Mouse (Mus musculus): Measurements from ENCODE around the gene Acot8. TPM values are rescaled to one million over a fixed set of nuclear protein-coding genes. Genes with fewer than 3 reads are reported as not detected.
"Not testable (repeated sequence)": the region's sequence is repeated elsewhere in the genome, so short reads cannot be mapped to it uniquely, and the experiment has no call there.

The Acot8 gene
- polyA plus RNA-seq, 1 experiment: 63.0 TPM

DNA sequence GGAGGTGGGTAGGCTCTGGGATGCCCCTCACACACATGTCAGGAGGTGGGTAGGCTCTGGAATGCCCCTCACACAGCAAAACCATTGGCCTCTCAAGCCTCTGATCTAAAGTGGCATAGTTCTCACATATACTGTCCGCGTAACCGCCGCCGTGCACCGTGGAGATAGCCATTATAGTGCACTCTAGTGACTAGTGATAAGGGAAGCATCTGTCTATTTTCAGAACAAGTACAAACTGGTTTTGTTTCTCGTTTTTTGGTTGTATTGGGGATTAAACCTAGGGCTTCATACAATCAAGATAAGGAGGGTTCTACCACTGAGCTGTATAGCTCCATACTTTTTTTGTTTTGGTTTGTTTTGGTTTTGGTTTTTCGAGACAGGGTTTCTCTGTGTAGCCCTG lies 11.1 kb upstream of the Acot8 start:
- no peak for DNase-seq (ENCODE audit: low read depth, low spot score)
- 90% methylated on average over 8 of the region's 8 CpGs for WGBS

GRCm38 (mm10) chr2:164815348-164815747 lies 10.7 kb upstream of the Acot8 start:
- WGBS: 62% methylated on average over 5 of the region's 5 CpGs
- DNase-seq (ENCODE audit: low read depth, low spot score): no peak

GRCm38 (mm10) chr2:164813557-164813956 lies 8.9 kb upstream of the Acot8 start:
- 26% methylated on average over 2 of the region's 2 CpGs for WGBS
- no peak for DNase-seq (ENCODE audit: low read depth, low spot score)

GRCm38 (mm10) chr2:164806614-164807013 lies 1.9 kb upstream of the Acot8 start:
- DNase-seq (ENCODE audit: low read depth, low spot score): no peak
- WGBS: 32% methylated on average over 7 of the region's 7 CpGs

DNA sequence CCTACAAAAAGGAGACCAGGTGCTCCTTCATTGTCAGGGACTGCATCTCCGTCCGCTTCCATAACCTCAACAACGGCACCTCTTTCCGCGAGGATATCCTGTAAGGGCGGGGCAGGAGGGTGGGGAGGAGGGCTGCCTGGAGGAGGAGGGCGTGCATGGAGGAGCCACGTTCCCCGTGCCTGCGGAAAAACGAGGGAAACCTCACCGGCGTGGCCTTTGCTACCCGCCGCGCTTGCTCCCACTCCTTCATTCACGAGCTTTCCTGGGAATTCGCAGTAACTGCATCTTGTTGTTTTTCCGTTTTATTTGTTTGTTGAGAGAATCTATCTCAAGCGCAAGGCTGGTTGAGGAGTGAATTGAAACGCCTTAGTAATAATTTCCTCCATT lies 643 bp upstream of the Acot8 start:
- WGBS: under 1% methylated on average over 21 of the region's 21 CpGs
- DNase-seq (ENCODE audit: low read depth, low spot score): no peak

DNA sequence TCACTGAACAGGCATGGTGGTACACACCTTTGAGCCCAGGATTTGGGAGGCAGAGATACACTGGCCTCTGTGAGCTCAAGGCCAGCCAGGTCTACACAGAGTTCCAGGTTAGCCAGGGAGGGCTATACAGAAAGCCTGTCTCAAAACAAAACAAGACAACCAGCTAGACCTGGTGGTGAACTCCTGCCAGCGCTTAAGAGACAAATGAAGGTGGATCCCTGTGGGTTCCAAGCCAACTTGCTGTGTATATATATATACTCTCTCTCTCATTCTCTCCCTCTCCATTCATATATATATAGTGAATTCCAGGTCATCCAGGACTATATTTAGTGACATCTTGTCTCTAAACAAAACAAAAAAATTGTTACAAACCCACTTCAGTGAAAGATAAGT lies 765 bp downstream of the Acot8 start:
- DNase-seq (ENCODE audit: low read depth, low spot score): no peak
- WGBS: 28% methylated on average over 1 of the region's 1 CpGs

DNA sequence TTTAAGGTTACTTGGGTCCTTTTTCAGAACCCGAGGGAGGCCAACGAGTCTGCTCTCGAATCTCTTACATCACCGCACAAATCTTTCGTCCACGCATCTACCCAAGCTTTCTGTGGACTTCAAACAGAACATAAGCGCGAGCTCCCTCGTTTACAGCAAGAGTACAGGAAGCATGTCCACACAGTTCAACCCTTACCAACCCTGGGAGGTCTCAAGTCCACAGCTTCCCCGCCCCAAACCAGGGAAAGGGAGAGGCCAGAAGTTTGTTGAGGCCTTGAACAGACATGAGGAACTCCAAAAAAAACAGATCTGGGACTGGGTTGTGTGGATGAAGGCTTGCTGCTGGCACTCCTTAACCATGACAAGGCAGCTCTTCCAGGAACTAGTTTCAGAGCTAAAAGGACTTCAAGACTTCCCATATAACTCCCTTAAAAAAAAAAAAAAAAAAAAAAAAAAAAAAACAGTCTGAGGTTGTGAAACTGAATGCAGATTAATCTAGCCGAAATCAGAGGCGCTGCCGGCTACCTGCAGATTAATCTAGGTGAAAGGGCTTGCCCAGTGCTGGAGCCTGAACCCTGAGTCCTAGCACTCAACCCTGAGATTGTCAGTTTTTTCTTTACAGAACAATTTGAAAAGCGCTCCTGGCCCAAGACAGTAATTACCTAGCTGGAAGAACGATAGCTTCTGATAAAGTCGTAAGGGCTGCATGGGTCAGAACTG lies 1.3 kb downstream of the Acot8 start:
- DNase-seq (ENCODE audit: low read depth, low spot score): no peak
- 38% methylated on average over 16 of the region's 16 CpGs for WGBS

DNA sequence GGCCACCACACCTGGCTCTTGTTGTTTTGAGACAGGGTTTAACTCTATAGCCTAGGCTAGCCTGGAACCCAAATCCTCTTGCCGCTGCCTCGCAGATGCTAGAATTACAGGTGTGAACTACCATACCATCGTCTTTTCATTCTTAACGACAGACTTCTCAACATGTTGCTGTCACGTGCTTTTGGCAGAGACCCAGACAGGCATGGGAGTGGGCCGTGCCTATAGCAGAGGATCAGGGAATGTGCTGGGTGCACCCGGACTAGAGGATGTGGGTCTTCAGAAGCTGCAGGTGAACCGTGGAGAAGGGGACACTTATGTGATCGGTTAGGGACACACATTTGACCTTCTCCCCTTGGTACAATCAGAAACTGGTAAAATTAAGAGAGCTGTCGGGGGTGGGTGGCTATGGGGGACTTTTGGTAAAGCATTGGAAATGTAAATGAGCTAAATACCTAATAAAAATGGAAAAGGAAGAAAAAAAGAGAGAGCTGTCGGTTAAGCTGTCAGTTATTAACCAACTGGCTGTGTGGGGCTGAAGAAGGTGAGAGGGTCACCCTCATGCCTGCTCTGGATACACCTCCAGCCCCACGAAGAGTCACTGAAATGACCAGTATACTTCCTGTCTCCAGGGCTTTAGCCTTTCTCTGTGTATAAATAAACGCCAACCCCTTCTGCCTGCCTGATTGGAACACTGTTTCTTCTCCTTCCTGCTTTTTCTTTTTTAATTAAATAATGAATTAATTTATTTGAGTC lies 4.3 kb downstream of the Acot8 start:
- no peak for DNase-seq (ENCODE audit: low read depth, low spot score)
- 82% methylated on average over 13 of the region's 13 CpGs for WGBS

DNA sequence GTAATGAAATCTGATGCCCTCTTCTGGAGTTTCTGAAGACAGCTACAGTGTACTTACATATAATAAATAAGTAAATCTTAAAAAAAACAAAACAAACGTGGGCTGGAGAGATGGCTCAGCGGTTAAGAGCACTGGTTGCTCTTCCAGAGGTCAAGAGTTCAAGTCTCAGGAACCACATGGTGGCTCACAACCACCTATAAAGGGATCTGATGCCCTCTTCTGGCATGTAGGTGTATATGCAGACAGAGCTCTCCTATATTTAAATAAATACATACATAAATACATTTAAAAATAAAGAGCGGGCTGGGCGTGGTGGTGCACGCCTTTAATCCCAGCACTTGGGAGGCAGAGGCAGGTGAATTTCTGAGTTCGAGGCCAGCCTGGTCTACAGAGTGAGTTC lies 6.1 kb downstream of the Acot8 start:
- not testable (repeated sequence) for DNase-seq (ENCODE audit: low read depth, low spot score)
- WGBS: 57% methylated on average over 6 of the region's 6 CpGs

- no peak for DNase-seq (ENCODE audit: low read depth, low spot score)
- WGBS: 68% methylated on average over 4 of the region's 4 CpGs
These were observed 8.8 kb downstream of the Acot8 start for GRCm38 (mm10) chr2:164795868-164796267.

- 16% methylated on average over 5 of the region's 5 CpGs for WGBS
These were observed 10.4 kb downstream of the Acot8 start for GRCm38 (mm10) chr2:164794293-164794692.

GRCm38 (mm10) chr2:164793772-164794171 lies 10.9 kb downstream of the Acot8 start:
- 92% methylated on average over 2 of the region's 2 CpGs for WGBS
- DNase-seq (ENCODE audit: low read depth, low spot score): no peak

More at GRCm38 (mm10) chr2:164794293-164794692, 10.4 kb downstream of the Acot8 start:
- no peak for DNase-seq (ENCODE audit: low read depth, low spot score)

DNA sequence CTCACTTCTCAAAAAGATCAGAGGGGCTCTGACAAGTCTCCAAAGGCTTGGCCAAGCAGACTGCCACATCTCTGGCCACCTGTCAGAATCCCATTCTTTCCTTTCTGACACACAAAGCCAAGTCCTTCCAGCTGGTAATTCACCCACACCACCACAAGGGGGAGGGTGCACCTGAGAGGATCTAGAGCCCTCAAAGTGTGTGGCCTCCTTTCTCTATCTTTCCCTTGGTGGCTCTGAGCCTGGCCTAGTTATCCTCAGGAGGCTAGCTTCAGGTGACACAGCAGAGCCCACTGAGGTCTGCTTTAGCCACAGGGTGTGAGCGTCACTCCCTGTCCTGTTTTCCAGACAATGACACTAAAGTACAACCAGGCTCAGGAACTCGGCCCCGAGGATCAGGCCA lies 11.4 kb downstream of the Acot8 start:
- no peak for DNase-seq (ENCODE audit: low read depth, low spot score)
- 77% methylated on average over 3 of the region's 3 CpGs for WGBS

GRCm38 (mm10) chr2:164792400-164793190 lies 12.1 kb downstream of the Acot8 start:
- WGBS: 89% methylated on average over 12 of the region's 12 CpGs
- no peak for DNase-seq (ENCODE audit: low read depth, low spot score)

DNA sequence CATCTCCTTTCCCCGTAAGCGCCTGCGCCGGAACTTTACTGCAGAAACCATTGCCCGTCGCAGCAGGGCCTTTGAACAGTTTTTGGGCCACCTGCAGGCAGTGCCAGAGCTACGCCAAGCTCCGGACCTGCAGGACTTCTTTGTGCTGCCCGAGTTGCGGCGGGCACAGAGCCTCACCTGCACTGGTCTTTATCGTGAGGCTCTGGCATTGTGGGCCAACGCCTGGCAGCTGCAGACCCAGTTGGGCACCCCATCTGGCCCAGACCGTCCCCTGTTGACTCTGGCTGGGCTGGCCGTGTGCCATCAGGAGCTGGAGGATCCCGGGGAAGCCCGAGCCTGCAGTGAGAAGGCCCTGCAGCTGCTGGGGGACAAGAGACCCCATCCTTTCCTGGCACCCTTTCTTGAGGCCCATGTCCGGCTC lies 12.8 kb downstream of the Acot8 start:
- no peak for DNase-seq (ENCODE audit: low read depth, low spot score)
- WGBS: 86% methylated on average over 18 of the region's 18 CpGs

- WGBS: 58% methylated on average over 4 of the region's 4 CpGs
- DNase-seq (ENCODE audit: low read depth, low spot score): no peak
These were observed 14.2 kb downstream of the Acot8 start for GRCm38 (mm10) chr2:164790451-164790850.

DNA sequence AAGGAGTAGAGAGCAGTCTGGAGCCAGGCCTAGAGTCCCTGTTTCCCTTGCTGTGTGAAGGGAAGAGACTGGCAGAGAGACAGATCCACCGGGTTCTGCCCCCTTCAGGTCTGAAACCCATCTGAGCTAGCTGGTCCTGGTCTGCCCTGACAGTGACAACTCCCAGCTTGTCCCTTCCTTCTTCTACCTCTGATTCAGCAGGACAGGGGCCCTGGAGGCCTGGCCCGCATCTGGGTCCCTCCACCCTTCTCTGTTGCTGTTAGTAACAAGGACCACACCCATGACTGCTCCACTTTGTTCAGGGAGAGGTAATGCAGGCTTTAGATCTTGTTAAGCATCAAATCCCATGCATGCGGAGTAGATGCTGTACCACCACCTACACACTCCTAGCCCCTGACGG lies 16.3 kb downstream of the Acot8 start:
- WGBS: 66% methylated on average over 4 of the region's 4 CpGs
- DNase-seq (ENCODE audit: low read depth, low spot score): no peak

DNA sequence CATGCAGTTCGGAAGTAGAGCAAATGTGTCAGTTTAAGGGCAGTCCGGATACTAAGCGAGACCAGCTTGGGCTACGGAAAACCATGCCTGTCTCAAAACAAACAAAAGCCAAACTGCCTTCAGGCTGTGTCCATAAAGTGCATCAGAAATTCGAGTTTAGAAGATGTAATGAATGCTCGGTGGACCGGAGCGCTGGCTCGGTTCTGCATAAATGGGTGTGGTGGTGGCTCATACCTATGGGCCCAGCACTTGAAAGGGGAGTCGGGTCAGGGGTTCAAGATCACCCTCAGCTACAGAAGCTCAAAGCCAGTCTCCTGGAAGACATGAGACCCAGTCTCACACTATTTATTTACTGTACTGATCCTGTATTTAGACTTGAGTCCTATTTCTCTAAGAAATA lies 16.9 kb downstream of the Acot8 start:
- DNase-seq (ENCODE audit: low read depth, low spot score): no peak
- WGBS: 65% methylated on average over 10 of the region's 10 CpGs

DNA sequence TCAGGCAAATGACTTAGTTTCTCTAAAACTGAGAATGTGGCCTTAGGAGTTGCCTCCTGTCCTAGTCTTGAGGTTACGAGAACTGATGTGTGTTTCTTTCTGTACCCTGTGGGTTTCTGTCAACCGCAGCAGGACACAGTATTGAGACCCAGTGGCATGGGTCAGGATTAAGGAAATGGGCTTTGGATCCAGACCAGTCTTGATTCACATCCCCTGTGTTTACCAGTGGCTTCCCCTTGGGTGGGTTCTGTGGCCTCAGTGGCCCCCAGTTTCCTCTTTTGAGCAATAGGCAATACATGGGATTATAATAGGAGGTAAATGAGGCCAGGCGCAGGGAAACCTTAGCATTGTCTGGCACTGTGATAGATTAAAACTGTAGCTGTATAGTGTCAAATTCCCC lies 17.6 kb downstream of the Acot8 start:
- WGBS: 78% methylated on average over 3 of the region's 3 CpGs

DNA sequence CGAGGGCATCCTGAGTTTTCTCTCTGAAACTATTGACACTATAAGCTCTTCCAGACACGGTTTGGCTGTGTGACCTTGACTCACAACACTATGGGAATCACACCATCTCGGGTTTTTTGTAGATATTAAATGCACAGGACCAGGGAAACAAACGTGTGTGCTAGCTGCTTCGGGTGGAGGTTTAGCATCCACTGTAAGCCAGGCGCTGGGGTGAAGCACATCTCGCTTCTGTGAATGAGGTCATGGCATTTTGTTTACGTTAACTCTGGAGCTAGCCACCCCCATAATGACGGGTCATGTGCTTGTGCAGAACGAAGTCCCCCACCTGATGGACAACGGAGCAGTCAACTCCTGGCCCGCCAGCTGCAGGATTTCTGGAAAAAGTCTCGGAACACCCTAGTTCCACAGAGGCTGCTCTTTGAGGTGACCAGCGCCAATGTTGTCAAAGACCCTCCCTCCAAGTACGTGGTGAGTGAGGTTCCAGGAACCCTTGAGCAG lies 18.2 kb downstream of the Acot8 start:
- DNase-seq (ENCODE audit: low read depth, low spot score): no peak
- 18% methylated on average over 15 of the region's 15 CpGs for WGBS

More for the DNA sequence above, 17.6 kb downstream of the Acot8 start:
- no peak for DNase-seq (ENCODE audit: low read depth, low spot score)

All from large intestine, adult 2 months (tissue).